ENCODE assay signal across 34 mouse cellular contexts in genomic region chr7:28984452-28984851, GRCm38 (mm10).
"Had no signal": no experiment of that assay in that cellular context is flagged by ENCODE, and none has a peak within 500 bp of the region (broad histone marks: within the 10 kb centered on the region; RNA-seq: fewer than 3 reads in every experiment).

No protein-coding gene starts in this region.

- H3K9ac ChIP-seq: heart, embryonic 12.5 days; heart, embryonic 13.5 days; heart, embryonic 15.5 days; hindbrain, embryonic 14.5 days; hindbrain, embryonic 15.5 days; intestine, embryonic 15.5 days; kidney, embryonic 15.5 days had no signal

- H3K9me3 ChIP-seq: heart, embryonic 10.5 days; heart, embryonic 12.5 days; heart, embryonic 13.5 days; heart, embryonic 15.5 days; hindbrain, embryonic 12.5 days; hindbrain, embryonic 15.5 days; intestine, embryonic 15.5 days; kidney, embryonic 15.5 days had no signal

- DNase-seq: heart, postnatal 10 days; heart, postnatal 14 days; heart, postnatal 36 days; heart, postnatal 4 days; kidney, adult 11 months; kidney, adult 18-20 months; kidney, adult 2 months; kidney, adult 8-10 months; kidney, adult 9 months; kidney, postnatal 10 days; kidney, postnatal 14 days; kidney, postnatal 25 days; kidney, postnatal 36 days; kidney, postnatal 4 days; layer of hippocampus, adult 9-11 months; layer of hippocampus, postnatal 36 days had no signal

- H3K27me3 ChIP-seq: heart, embryonic 12.5 days; heart, embryonic 13.5 days; heart, embryonic 15.5 days; hindbrain, embryonic 12.5 days; hindbrain, embryonic 15.5 days; intestine, embryonic 15.5 days; kidney, embryonic 15.5 days had no signal

- H3K4me3 ChIP-seq: heart, embryonic 10.5 days; heart, embryonic 12.5 days; heart, embryonic 13.5 days; heart, embryonic 15.5 days; hindbrain, embryonic 12.5 days; hindbrain, embryonic 15.5 days; intestine, embryonic 15.5 days; kidney, embryonic 15.5 days; layer of hippocampus, adult 2 months; left cerebral cortex, adult 2 months had no signal

- ATAC-seq: hindbrain, embryonic 16.5 days; hindbrain, postnatal 0 days; inflammation-experienced regulatory T-cells, adult 6 months; intestine, embryonic 15.5 days; intestine, embryonic 16.5 days; intestine, postnatal 0 days had no signal

- H3K4me2 ChIP-seq: heart, embryonic 11.5 days; heart, embryonic 12.5 days; heart, embryonic 13.5 days; heart, embryonic 15.5 days; hindbrain, embryonic 12.5 days; hindbrain, embryonic 14.5 days; hindbrain, embryonic 15.5 days; intestine, embryonic 15.5 days; kidney, embryonic 15.5 days had no signal

- H3K27ac ChIP-seq: heart, embryonic 10.5 days; heart, embryonic 13.5 days; heart, embryonic 15.5 days; hindbrain, embryonic 12.5 days; hindbrain, embryonic 14.5 days; hindbrain, embryonic 15.5 days; hindbrain, postnatal 0 days; intestine, embryonic 15.5 days; kidney, embryonic 15.5 days; kidney, postnatal 0 days; layer of hippocampus, adult 2 months; left cerebral cortex, adult 2 months had no signal

- H3K36me3 ChIP-seq: hindbrain, embryonic 15.5 days; intestine, embryonic 15.5 days had no signal
